Mouse (Mus musculus): Measurements from ENCODE around the gene Mthfd1l. TPM values are rescaled to one million over a fixed set of nuclear protein-coding genes. Genes with fewer than 3 reads are reported as not detected.

The Mthfd1l gene
- polyA plus RNA-seq, 1 experiment = 15.5 TPM

- Histone ChIP-seq H3K27ac (ENCODE audit: control insufficient read depth, insufficient read depth, low read depth, low read length, poor library complexity) (no peak overlapping the region), H3K4me3 (replicated peaks; ENCODE audit: control insufficient read depth, low read depth, low read length) (no peak overlapping the region), H3K4me1 (ENCODE audit: control insufficient read depth, insufficient read depth, low read length) (no peaks in the 10 kb centered on the region; the same call in 1 of the 2 replicates)
- TF ChIP-seq CTCF (IDR thresholded peaks at IDR 0.05; ENCODE audit: control insufficient read depth, insufficient read depth, low read length) = no peak
- TF ChIP-seq POLR2A (IDR thresholded peaks at IDR 0.05; ENCODE audit: borderline replicate concordance, control insufficient read depth, low read depth, low read length) = no peak
- 39% methylated on average over 5 of the region's 5 CpGs for WGBS
Measured at GRCm38 (mm10) chr10:4155521-4155920, 182.6 kb downstream of the Mthfd1l start.

DNA sequence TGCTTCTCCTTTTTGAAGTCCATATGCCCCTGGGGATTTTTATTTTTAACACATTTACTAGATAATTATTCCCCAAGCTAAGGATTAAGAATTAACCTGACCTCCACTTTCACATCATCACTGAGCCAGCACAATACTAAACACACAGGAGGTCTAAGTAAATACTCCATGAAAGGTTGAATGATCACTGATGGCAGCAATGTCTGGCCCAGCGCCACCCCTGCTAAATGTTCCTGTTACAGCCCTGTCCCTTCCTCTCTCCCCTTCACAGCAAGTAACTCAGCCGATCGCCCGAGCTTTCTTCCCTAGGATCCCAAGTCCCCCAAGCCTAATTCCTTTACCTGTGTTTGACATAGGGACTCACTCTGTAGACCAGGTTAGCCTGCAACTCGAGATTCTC is 185.6 kb downstream of the Mthfd1l start:
- H3K27ac ChIP-seq (ENCODE audit: control insufficient read depth, insufficient read depth, low read depth, low read length, poor library complexity) = no peak overlapping the region
- 83% methylated on average over 5 of the region's 5 CpGs for WGBS
- no peaks in the 10 kb centered on the region; the same call in 1 of the 2 replicates for H3K4me1 ChIP-seq (ENCODE audit: control insufficient read depth, insufficient read depth, low read length)
- H3K4me3 ChIP-seq (replicated peaks; ENCODE audit: control insufficient read depth, low read depth, low read length) = no peak overlapping the region
- TF ChIP-seq CTCF (IDR thresholded peaks at IDR 0.05; ENCODE audit: control insufficient read depth, insufficient read depth, low read length) = no peak
- no peak for TF ChIP-seq POLR2A (IDR thresholded peaks at IDR 0.05; ENCODE audit: borderline replicate concordance, control insufficient read depth, low read depth, low read length)

DNA sequence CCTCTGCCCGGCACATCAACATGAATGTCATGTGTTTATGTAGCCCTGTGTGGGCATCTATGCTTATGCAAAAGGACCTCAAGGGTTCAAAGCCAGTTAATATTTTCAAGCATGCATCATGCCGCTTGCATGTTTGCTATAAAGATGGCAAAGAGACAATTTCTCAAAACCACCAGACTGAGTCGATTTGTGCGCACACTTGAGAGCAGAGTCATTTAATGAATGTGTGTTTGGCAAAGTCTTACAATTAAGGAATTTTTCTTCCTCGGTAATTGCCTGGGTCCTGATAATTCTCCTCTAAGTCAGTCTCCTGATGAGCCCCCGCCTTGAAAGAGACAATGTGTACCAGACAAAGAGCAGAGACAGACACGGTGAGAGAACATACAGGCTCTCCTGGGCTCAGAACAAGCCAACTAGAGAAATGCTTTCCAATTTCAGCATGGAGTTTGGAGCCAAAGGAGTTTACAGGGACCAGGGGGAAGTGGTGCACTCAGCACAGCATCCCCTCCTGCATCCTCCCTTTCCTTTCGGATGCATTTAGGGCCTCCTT is 186.7 kb downstream of the Mthfd1l start:
- Histone ChIP-seq H3K4me3 (replicated peaks; ENCODE audit: control insufficient read depth, low read depth, low read length) (no peak overlapping the region), H3K4me1 (ENCODE audit: control insufficient read depth, insufficient read depth, low read length) (no peaks in the 10 kb centered on the region; the same call in 1 of the 2 replicates), H3K27ac (ENCODE audit: control insufficient read depth, insufficient read depth, low read depth, low read length, poor library complexity) (no peak overlapping the region)
- TF ChIP-seq POLR2A (IDR thresholded peaks at IDR 0.05; ENCODE audit: borderline replicate concordance, control insufficient read depth, low read depth, low read length) (no peak), CTCF (IDR thresholded peaks at IDR 0.05; ENCODE audit: control insufficient read depth, insufficient read depth, low read length) (no peak)
- 83% methylated on average over 8 of the region's 8 CpGs for WGBS

GRCm38 (mm10) chr10:4160242-4160785 is 187.4 kb downstream of the Mthfd1l start:
- 86% methylated on average over 13 of the region's 13 CpGs for WGBS
- TF ChIP-seq CTCF (IDR thresholded peaks at IDR 0.05; ENCODE audit: control insufficient read depth, insufficient read depth, low read length) (no peak), POLR2A (IDR thresholded peaks at IDR 0.05; ENCODE audit: borderline replicate concordance, control insufficient read depth, low read depth, low read length) (no peak)
- Histone ChIP-seq H3K4me3 (replicated peaks; ENCODE audit: control insufficient read depth, low read depth, low read length) (no peak overlapping the region), H3K4me1 (ENCODE audit: control insufficient read depth, insufficient read depth, low read length) (no peaks in the 10 kb centered on the region; the same call in 1 of the 2 replicates), H3K27ac (ENCODE audit: control insufficient read depth, insufficient read depth, low read depth, low read length, poor library complexity) (no peak overlapping the region)

DNA sequence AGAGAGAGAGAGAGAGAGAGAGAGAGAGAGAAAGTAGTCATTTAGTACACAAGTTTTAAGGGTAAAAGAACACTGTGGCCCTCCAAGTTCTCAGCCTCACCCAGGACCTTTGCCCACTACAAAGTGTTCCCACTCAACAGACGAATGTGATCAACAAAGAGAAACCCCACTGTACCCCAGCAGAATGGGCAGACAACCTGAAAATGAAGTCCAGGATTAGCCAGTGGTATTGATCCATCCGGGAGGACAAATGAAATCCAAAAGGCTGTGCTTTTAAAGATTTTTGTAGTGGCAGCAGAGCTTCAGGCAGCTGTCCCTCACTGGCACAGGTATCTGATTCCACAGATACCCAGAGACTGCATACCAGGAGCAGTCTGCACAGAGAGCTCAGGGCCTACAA is 189.1 kb downstream of the Mthfd1l start:
- WGBS = 76% methylated on average over 2 of the region's 2 CpGs
- no peak for TF ChIP-seq POLR2A (IDR thresholded peaks at IDR 0.05; ENCODE audit: borderline replicate concordance, control insufficient read depth, low read depth, low read length)
- Histone ChIP-seq H3K4me3 (replicated peaks; ENCODE audit: control insufficient read depth, low read depth, low read length) (no peak overlapping the region), H3K27ac (ENCODE audit: control insufficient read depth, insufficient read depth, low read depth, low read length, poor library complexity) (no peak overlapping the region), H3K4me1 (ENCODE audit: control insufficient read depth, insufficient read depth, low read length) (no peaks in the 10 kb centered on the region; the same call in 1 of the 2 replicates)

GRCm38 (mm10) chr10:4162976-4163375 is 190.1 kb downstream of the Mthfd1l start:
- Histone ChIP-seq H3K4me1 (ENCODE audit: control insufficient read depth, insufficient read depth, low read length) (no peaks in the 10 kb centered on the region; the same call in 1 of the 2 replicates), H3K4me3 (replicated peaks; ENCODE audit: control insufficient read depth, low read depth, low read length) (no peak overlapping the region), H3K27ac (ENCODE audit: control insufficient read depth, insufficient read depth, low read depth, low read length, poor library complexity) (no peak overlapping the region)
- WGBS = 60% methylated on average over 3 of the region's 3 CpGs
- TF ChIP-seq CTCF (IDR thresholded peaks at IDR 0.05; ENCODE audit: control insufficient read depth, insufficient read depth, low read length) (no peak), POLR2A (IDR thresholded peaks at IDR 0.05; ENCODE audit: borderline replicate concordance, control insufficient read depth, low read depth, low read length) (no peak)

DNA sequence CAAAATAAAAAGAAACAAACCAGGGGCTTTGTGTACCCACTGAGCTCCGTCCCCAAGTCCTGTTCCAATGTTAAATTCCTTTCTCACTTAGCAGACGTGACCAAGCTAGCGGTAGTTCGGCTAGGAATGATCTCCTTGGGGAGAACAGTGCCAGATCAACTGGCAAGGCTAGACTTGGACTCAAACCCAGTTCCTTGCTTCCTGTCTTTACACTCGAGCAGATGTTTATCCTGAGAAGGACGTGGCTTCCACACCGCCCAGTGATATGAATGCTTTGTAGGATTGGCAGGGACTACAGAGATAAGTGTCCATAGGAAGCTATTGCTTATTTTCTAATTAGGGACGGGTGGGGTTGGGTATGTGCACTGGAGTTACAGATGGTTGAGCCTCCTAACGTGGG is 191.8 kb downstream of the Mthfd1l start:
- Histone ChIP-seq H3K4me3 (replicated peaks; ENCODE audit: control insufficient read depth, low read depth, low read length) (no peak overlapping the region), H3K4me1 (ENCODE audit: control insufficient read depth, insufficient read depth, low read length) (no peaks in the 10 kb centered on the region; the same call in 1 of the 2 replicates), H3K27ac (ENCODE audit: control insufficient read depth, insufficient read depth, low read depth, low read length, poor library complexity) (no peak overlapping the region)
- no peak for TF ChIP-seq POLR2A (IDR thresholded peaks at IDR 0.05; ENCODE audit: borderline replicate concordance, control insufficient read depth, low read depth, low read length)
- no peak for TF ChIP-seq CTCF (IDR thresholded peaks at IDR 0.05; ENCODE audit: control insufficient read depth, insufficient read depth, low read length)
- WGBS = 82% methylated on average over 9 of the region's 9 CpGs

DNA sequence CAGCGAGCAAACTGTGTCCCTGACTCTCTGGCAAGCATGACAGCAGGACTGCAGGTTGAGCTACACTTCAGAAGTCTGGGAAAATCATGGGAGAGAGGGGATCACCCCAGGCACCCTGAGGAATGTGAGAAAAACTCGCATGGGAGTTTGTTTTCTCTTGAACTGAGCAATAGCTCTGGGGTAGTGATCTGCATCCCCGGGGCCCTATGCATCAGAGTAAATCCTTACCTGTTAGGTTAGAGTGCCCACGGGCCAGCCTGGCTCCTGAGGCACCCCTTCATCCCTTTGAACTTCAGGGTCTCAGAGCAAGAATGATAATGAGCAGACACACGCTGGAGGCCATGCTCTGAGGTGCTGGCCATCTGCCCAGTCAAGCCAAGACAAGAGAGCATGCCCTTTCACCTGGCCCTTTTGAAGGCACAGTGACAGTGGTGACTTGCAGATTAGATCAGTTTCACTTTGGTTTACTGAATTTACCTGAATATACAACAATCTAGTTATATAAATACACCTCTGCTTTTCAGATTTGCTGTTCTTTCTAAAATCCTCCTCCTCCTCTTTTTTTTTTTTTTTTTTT is 195.4 kb downstream of the Mthfd1l start:
- TF ChIP-seq CTCF (IDR thresholded peaks at IDR 0.05; ENCODE audit: control insufficient read depth, insufficient read depth, low read length) = no peak
- TF ChIP-seq POLR2A (IDR thresholded peaks at IDR 0.05; ENCODE audit: borderline replicate concordance, control insufficient read depth, low read depth, low read length) = no peak
- Histone ChIP-seq H3K27ac (ENCODE audit: control insufficient read depth, insufficient read depth, low read depth, low read length, poor library complexity) (no peak overlapping the region), H3K4me3 (replicated peaks; ENCODE audit: control insufficient read depth, low read depth, low read length) (no peak overlapping the region), H3K4me1 (ENCODE audit: control insufficient read depth, insufficient read depth, low read length) (no peaks in the 10 kb centered on the region)
- WGBS = 70% methylated on average over 5 of the region's 5 CpGs
